Comparison of ENCODE assay signal across 11 mouse cellular contexts in genomic region chr1:31808074-31808473, GRCm38 (mm10).
DNase-seq lines count a peak whose midpoint lies in the region; ATAC-seq and TF ChIP-seq lines count a peak whose summit lies in the region.
"Had no signal": no experiment of that assay in that cellular context is flagged by ENCODE, and none has a peak within 500 bp of the region (broad histone marks: within the 10 kb centered on the region; RNA-seq: fewer than 3 reads in every experiment).

No protein-coding gene starts in this region.

- H3K27me3 ChIP-seq in kidney, postnatal 0 days (ENCODE audit: insufficient read depth, low read length) = no peaks in the 10 kb centered on the region
- H3K27me3 ChIP-seq: liver, embryonic 15.5 days had no signal

- H3K4me1 ChIP-seq in kidney, postnatal 0 days (replicated peaks; ENCODE audit: insufficient read depth, low read length) = no peaks in the 10 kb centered on the region
- H3K4me1 ChIP-seq: liver, embryonic 15.5 days had no signal

- no peak overlapping the region for H3K27ac ChIP-seq in kidney, postnatal 0 days
- H3K27ac ChIP-seq: heart, adult 2 months; liver, embryonic 15.5 days had no signal

- ATAC-seq in kidney, postnatal 0 days (replicated peaks; ENCODE audit: low FRiP score, low read depth) = no peak; the same call in 1 of the 2 replicates

- H3K9ac ChIP-seq in kidney, postnatal 0 days (ENCODE audit: low read depth, low read length) = no peak overlapping the region
- H3K9ac ChIP-seq: liver, embryonic 15.5 days had no signal

- no peaks in the 10 kb centered on the region for H3K9me3 ChIP-seq in kidney, postnatal 0 days (replicated peaks; ENCODE audit: low read length)
- H3K9me3 ChIP-seq: liver, embryonic 15.5 days had no signal

- DNase-seq in cerebellum, postnatal 14 days = peak; percentile 73 to 82
- DNase-seq in cerebellum, adult 11-12 months = no peak
- DNase-seq in kidney, postnatal 0 days (ENCODE audit: low spot score) = peak; percentile 16
- no peak for DNase-seq in kidney, adult 11 months
- DNase-seq in right cerebral cortex, postnatal 14 days = peak; percentile 3
- no peak for DNase-seq in right cerebral cortex, postnatal 4 days
- DNase-seq in thymus, postnatal 25 days = no peak
- DNase-seq in liver = no peak
- DNase-seq: heart, adult 2 months; heart, postnatal 36 days had no signal

- WGBS in kidney, postnatal 0 days = 31% methylated on average over 2 of the region's 2 CpGs

- H3K4me3 ChIP-seq in kidney, postnatal 0 days (replicated peaks; ENCODE audit: low read depth, low read length) = no peak overlapping the region
- H3K4me3 ChIP-seq: heart, adult 2 months; liver, embryonic 15.5 days had no signal

- H3K36me3 ChIP-seq in kidney, postnatal 0 days (ENCODE audit: insufficient read depth, low read length) = no peaks in the 10 kb centered on the region
- H3K36me3 ChIP-seq: liver, embryonic 15.5 days had no signal

- no peak for TF ChIP-seq CTCF in kidney, postnatal 0 days (IDR thresholded peaks at IDR 0.05; ENCODE audit: low read depth)

- no peak overlapping the region for H3K4me2 ChIP-seq in kidney, postnatal 0 days (ENCODE audit: low read length)
- H3K4me2 ChIP-seq: liver, embryonic 15.5 days had no signal

Comparison
In these comparisons a context has a peak if more than half of its experiments do, and no peak if none do; other contexts are left out.
1. DNase-seq: peak in cerebellum, postnatal 14 days (2 of 2), kidney, postnatal 0 days (single experiment) and right cerebral cortex, postnatal 14 days (single experiment); none in cerebellum, adult 11-12 months (single experiment), kidney, adult 11 months (single experiment), right cerebral cortex, postnatal 4 days (single experiment), thymus, postnatal 25 days (single experiment) and liver (single experiment).